Mouse (Mus musculus) limb, embryonic 14.5 days (tissue): ENCODE measurements around the gene Nudt3. TPM values are rescaled to one million over a fixed set of nuclear protein-coding genes. Genes with fewer than 3 reads are reported as not detected.
A peak's percentile ranks its signal among the peaks of the same experiment; 100 is the strongest.

Experiments
- ATAC-seq: fragments of 200-750 bp; cut with Nextera tagmentation; 2 replicates; pipeline ENCODE4 v1.8.0; 2017; ENCODE audit warnings: low read depth, moderate number of reproducible peaks, moderate TSS enrichment; ENCODE audit not compliant: low FRiP score
- DNase-seq: peaks from one replicate; pipeline ENCODE4 v3.0.0-alpha.2; 2015; ENCODE audit warnings: low spot score
- H3K27ac ChIP-seq: fragments of 300-500 bp; sonication (generic); replicated peaks from 2 replicates; pipeline ENCODE4 v1.5.1; 2014; ENCODE audit warnings: low read depth, mild to moderate bottlenecking, low read length, moderate library complexity, mixed read lengths
- H3K27me3 ChIP-seq: fragments of 300-500 bp; sonication (generic); 2 replicates; pipeline ENCODE4 v1.6.1; 2014; ENCODE audit warnings: low read length, mixed read lengths; ENCODE audit not compliant: control insufficient read depth, insufficient read depth
- H3K36me3 ChIP-seq: fragments of 300-500 bp; sonication (generic); 2 replicates; pipeline ENCODE4 v1.6.1; 2014; ENCODE audit warnings: mild to moderate bottlenecking, low read length, moderate library complexity, mixed read lengths; ENCODE audit not compliant: control insufficient read depth, insufficient read depth
- H3K4me1 ChIP-seq: fragments of 300-500 bp; sonication (generic); 2 replicates; pipeline ENCODE4 v1.6.1; 2014; ENCODE audit warnings: antibody characterized with exemption, low read length, mixed read lengths; ENCODE audit not compliant: control insufficient read depth, insufficient read depth
- H3K4me2 ChIP-seq: fragments of 300-500 bp; sonication (generic); replicated peaks from 2 replicates; pipeline ENCODE4 v1.6.1; 2014; ENCODE audit warnings: low read depth, mild to moderate bottlenecking, low read length, moderate library complexity; ENCODE audit not compliant: severe bottlenecking
- H3K4me3 ChIP-seq: fragments of 300-500 bp; sonication (generic); replicated peaks from 2 replicates; pipeline ENCODE4 v1.5.1; 2014; ENCODE audit warnings: low read length
- H3K9ac ChIP-seq: fragments of 300-500 bp; sonication (generic); 2 replicates; pipeline ENCODE4 v1.6.1; 2014; ENCODE audit warnings: mild to moderate bottlenecking, low read depth, low read length, moderate library complexity; ENCODE audit not compliant: severe bottlenecking
- H3K9me3 ChIP-seq: fragments of 300-500 bp; sonication (generic); 2 replicates; pipeline ENCODE4 v1.6.1; 2016; ENCODE audit warnings: low read length; ENCODE audit not compliant: control insufficient read depth
- POLR2A ChIP-seq: fragments of 200-500 bp; IDR thresholded peaks from 2 replicates; pipeline ENCODE4 v1.8.0; 2012; ENCODE audit warnings: inconsistent platforms, mild to moderate bottlenecking, moderate library complexity, borderline replicate concordance; ENCODE audit not compliant: insufficient read depth, insufficient read length; ENCODE audit errors: extremely low read depth
- WGBS: fragments of 180-500 bp; shearing (Covaris S2); extraction: QIAGEN DNeasy Blood & Tissue Kit; methylation state at CpG from one replicate; pipeline ENCODE4 v1.1.7; 2014; 5-methylcytosine and 5-hydroxymethylcytosine counted together
- polyA plus RNA-seq, 2 experiments: library from polyadenylated mRNA; depleted of rRNA in 1 of 2; stranded (reverse) in 1 of 2; unstranded in 1 of 2; fragments of >200 nt; fragmentation: Nextera tagmentation in 1 of 2; extraction: Ambion mirVana in 1 of 2; gene quantifications; 2 replicates each; pipeline versions ENCODE4 v1.2.1 to v1.2.3; 2012 to 2014

Nudt3 gene
- polyA plus RNA-seq, 2 experiments: 36.8 to 121 TPM

DNA sequence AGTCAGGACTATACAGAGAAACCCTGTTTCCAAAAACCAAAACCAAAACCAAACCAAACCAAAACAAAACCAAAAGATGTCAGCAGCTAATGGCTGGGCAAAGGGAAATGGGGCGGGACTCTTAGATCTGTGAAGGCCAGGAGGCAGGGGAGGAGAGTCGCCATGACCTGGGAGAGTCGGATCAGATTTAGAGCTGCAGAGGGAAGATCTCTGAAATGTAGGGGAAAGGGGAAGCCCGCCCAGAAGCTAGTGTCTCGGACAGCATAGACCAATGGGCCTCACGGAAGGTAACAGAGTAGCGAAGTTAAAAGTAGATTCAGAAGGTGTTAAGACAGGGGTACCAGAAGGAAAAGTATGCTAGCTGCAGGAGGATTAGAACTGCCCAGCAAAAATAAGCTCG lies 52.0 kb downstream of the Nudt3 start:
- Histone ChIP-seq H3K36me3 (peaks cover 10% of the 10 kb centered on the region), H3K4me3 (no peak overlapping the region), H3K9me3 (no peaks in the 10 kb centered on the region), H3K27ac (no peak overlapping the region), H3K27me3 (no peaks in the 10 kb centered on the region), H3K4me1 (peaks cover 3% of the 10 kb centered on the region; the same call in 1 of the 2 replicates), H3K4me2 (no peak overlapping the region), H3K9ac (no peak overlapping the region)
- no peak for DNase-seq
- no peak for ATAC-seq
- TF ChIP-seq POLR2A: no peak
- WGBS: 73% methylated on average over 8 of the region's 8 CpGs

DNA sequence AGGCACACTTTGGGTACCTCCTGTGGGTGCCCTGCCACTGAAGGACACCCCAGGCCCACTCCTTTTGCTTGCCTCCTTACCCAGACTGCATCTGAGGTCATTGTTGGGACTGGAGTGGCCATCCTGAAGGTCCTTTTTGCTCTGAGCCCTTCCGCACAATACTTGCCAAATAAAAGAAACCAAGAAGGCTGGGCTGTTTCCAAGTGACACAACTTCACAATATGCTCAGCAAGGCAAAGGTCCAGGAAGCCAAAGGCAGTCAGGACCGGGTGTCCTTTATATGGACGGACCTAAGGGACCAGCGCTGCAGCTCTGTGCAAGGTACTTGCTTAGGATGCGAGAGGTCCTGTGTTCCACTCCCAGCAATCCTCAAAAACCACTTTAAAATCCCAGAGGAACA lies 55.1 kb downstream of the Nudt3 start:
- Histone ChIP-seq H3K4me1 (0 out of 2 replicates have a peak, but pooled peaks cover 7% of the 10 kb centered on the region), H3K9ac (no peak overlapping the region), H3K4me2 (no peak overlapping the region), H3K4me3 (no peak overlapping the region), H3K36me3 (no peaks in the 10 kb centered on the region), H3K9me3 (no peaks in the 10 kb centered on the region), H3K27ac (no peak overlapping the region), H3K27me3 (no peaks in the 10 kb centered on the region)
- no peak for ATAC-seq
- WGBS: 88% methylated on average over 5 of the region's 5 CpGs
- DNase-seq: no peak
- no peak for TF ChIP-seq POLR2A

DNA sequence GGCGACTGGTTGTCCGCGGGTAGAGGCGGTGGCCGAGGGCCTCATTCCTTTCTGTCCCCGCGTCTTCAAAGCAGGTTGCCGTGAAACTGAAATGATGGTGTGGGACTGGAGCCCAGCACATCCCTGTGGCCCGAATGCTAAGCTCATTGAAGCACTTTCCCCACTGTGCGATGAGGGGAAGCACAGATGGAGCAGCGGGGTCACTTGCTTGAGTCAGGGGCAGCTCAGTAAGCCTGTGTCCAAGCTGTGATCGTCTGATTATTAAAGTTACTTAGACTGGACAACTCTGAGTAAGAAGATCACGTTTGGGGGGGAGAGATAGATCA lies 57.4 kb downstream of the Nudt3 start:
- Histone ChIP-seq H3K4me3 (peak overlapping the region; percentile 69), H3K4me1 (0 out of 2 replicates have a peak, but pooled peaks cover 7% of the 10 kb centered on the region), H3K36me3 (peaks cover 9% of the 10 kb centered on the region), H3K9ac (peak overlapping the region; percentile 55), H3K9me3 (no peaks in the 10 kb centered on the region), H3K27ac (no peak overlapping the region), H3K4me2 (peak overlapping the region; percentile 95), H3K27me3 (no peaks in the 10 kb centered on the region)
- 0% methylated on average over 13 of the region's 13 CpGs for WGBS
- DNase-seq (no peak), ATAC-seq (no peak; the same call in 1 of the 2 replicates)
- no peak for TF ChIP-seq POLR2A

DNA sequence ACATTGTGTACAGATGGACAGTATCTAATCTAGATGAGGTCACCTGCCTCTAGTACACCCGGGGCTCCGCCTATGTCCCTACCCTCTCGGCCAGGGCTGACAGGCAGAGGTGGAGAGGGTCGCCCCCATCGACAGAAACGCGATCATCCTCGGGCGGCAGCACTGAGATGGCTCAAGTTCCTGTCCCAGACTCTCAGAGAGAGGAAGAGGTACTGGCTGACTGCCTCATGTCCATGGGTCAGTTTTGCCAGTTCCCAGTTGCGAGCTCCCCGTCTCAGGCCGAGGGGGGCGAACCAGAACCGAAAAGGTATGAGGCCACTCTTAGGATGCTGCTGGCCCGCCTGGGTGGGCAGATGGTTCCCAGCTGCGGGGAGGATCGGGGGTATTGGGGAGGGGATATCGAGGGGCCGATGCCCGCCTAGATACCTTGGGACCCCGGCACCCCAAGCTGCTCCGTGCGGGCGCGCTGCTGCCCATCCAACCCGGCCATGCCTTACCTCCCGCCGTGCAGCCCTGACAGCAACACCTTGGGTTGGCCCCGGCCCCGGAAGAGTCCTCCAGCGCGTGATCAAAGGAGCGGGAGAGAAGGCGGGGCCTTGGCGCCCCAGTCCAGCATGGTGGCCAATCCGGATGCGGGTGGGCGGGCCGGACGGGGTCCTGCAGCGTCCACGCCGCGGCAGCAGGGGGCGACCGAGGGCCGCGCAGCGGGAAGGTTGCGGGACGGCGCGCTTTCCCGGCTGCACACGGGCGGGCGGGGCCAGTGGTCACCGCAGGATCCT lies 57.9 kb downstream of the Nudt3 start, which contains the start of gene AI413582:
Gene AI413582 (minus strand): TSS at position 594 of the 779 bp plus-strand sequence.
- Histone ChIP-seq H3K4me2 (peak within 1 kb of the TSS; percentile 95), H3K9me3 (no peaks in the 10 kb centered on the region), H3K27ac (no peak within 1 kb of the TSS), H3K27me3 (no peaks in the 10 kb centered on the region), H3K9ac (peak within 1 kb of the TSS; percentile 64), H3K4me1 (0 out of 2 replicates have a peak, but pooled peaks cover 7% of the 10 kb centered on the region), H3K36me3 (peaks cover 9% of the 10 kb centered on the region), H3K4me3 (peak within 1 kb of the TSS; percentile 69)
- peak; percentile 92 for DNase-seq
- TF ChIP-seq POLR2A: 0 out of 2 replicates have a peak, but pooled peaks have one; percentile 19
- ATAC-seq: peak; percentile 90
- under 1% methylated on average over 55 of the region's 58 CpGs for WGBS

DNA sequence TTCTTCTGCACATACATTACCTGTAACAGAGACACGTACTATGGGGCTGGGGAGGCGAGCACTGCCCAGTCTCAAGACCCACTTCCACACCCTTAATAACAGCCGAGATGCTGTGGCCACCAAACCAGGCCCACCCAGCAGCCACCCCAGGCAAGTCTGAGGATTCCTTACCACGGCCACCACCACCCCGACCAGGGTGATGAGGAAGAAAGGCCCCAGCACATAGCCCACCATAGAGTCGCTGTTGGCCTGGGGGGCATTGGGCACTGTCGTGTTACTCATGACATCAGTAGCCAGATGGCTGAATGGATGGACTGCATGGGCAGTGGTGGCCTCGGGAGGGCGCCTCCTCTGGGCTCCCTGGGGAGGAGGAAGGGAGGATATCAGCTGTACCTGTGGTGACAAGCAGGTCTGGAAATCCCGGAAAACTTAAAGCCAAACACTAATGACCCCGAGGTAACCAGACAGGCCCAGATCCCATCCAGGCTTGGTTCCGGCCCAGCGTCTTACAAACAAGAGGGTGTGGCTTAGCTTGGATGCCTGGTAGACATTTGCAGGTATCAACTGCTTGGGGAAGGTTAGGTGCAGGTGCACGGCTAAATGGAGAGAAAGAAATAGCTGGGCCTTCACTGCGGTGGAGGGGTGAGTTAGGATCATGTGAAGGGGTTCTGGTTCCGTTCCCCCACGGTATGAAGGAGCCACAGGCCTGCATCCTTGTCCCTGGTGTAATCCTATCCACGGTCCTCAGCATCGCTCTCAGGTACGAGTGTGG lies 58.7 kb downstream of the Nudt3 start:
- DNase-seq: no peak
- peak overlapping the region; percentile 69 for H3K4me3 ChIP-seq
- H3K4me1 ChIP-seq: peaks cover 7% of the 10 kb centered on the region; the same call in 1 of the 2 replicates
- 11% methylated on average over 20 of the region's 20 CpGs for WGBS
- H3K27ac ChIP-seq: no peak overlapping the region
- peak overlapping the region; percentile 95 for H3K4me2 ChIP-seq
- ATAC-seq: no peak
- H3K9ac ChIP-seq: peak overlapping the region; percentile 64
- no peak for TF ChIP-seq POLR2A
- H3K27me3 ChIP-seq: no peaks in the 10 kb centered on the region
- no peaks in the 10 kb centered on the region for H3K9me3 ChIP-seq
- peaks cover 13% of the 10 kb centered on the region for H3K36me3 ChIP-seq
